Mouse (Mus musculus): Measurements from ENCODE around the gene Olfr316.

- TF ChIP-seq CTCF (IDR thresholded peaks at IDR 0.05; ENCODE audit: borderline replicate concordance, insufficient read depth, low read length) (no peak), POLR2A (IDR thresholded peaks at IDR 0.05; ENCODE audit: low read depth, low read length) (no peak)
These were observed 37.0 kb downstream of the Olfr316 start for GRCm38 (mm10) chr11:58789532-58789931.
